Mouse (Mus musculus): ENCODE data around the gene Fam13c. TPM values are rescaled to one million over a fixed set of nuclear protein-coding genes. Genes with fewer than 3 reads are reported as not detected.

Fam13c gene
- polyA plus RNA-seq, 2 experiments from 2014 or later, result not detected

Other genes starting within 250 kb of the Fam13c start
- not detected for gene Mrln, start 235.8 kb upstream of the Fam13c start, polyA plus RNA-seq (2017; shearing (Covaris generic))
- gene Slc16a9, start 195.4 kb upstream of the Fam13c start, polyA plus RNA-seq (2017; shearing (Covaris generic)), result not detected
- gene Phyhipl, start 215.5 kb downstream of the Fam13c start, polyA plus RNA-seq (2017; shearing (Covaris generic)), result not detected